Mouse (Mus musculus) lung, postnatal 0 days (tissue): ENCODE measurements around the gene Higd1c. TPM values are rescaled to one million over a fixed set of nuclear protein-coding genes. Genes with fewer than 3 reads are reported as not detected.
"Not testable (repeated sequence)": the region's sequence is repeated elsewhere in the genome, so short reads cannot be mapped to it uniquely, and the experiment has no call there.

Source experiments
- ATAC-seq: fragments of 200-750 bp; cut with Nextera tagmentation; 2 replicates; pipeline ENCODE4 v1.8.0; 2017; ENCODE audit warnings: moderate library complexity
- DNase-seq: peaks from one replicate; pipeline ENCODE4 v3.0.0-alpha.2; 2016; ENCODE audit warnings: low spot score
- H3K27ac ChIP-seq: fragments of 300-500 bp; sonication (generic); 2 replicates; pipeline ENCODE4 v1.5.1; 2014; ENCODE audit warnings: antibody characterized with exemption, mild to moderate bottlenecking, low read length, mixed read lengths
- H3K27me3 ChIP-seq: fragments of 300-500 bp; sonication (generic); replicated peaks from 2 replicates; pipeline ENCODE4 v1.6.1; 2014; ENCODE audit warnings: low read length, mixed read lengths; ENCODE audit not compliant: insufficient read depth
- H3K36me3 ChIP-seq: fragments of 300-500 bp; sonication (generic); 2 replicates; pipeline ENCODE4 v1.6.1; 2014; ENCODE audit warnings: low read length, mixed read lengths; ENCODE audit not compliant: insufficient read depth
- H3K4me1 ChIP-seq: fragments of 300-500 bp; sonication (generic); 2 replicates; pipeline ENCODE4 v1.6.1; 2014; ENCODE audit warnings: antibody characterized with exemption, low read depth, low read length, mixed read lengths; ENCODE audit not compliant: insufficient read depth
- H3K4me2 ChIP-seq: fragments of 300-500 bp; sonication (generic); replicated peaks from 2 replicates; pipeline ENCODE4 v1.6.1; 2014; ENCODE audit warnings: low read depth, mild to moderate bottlenecking, low read length, moderate library complexity, mixed read lengths
- H3K4me3 ChIP-seq: fragments of 300-500 bp; sonication (generic); 2 replicates; pipeline ENCODE4 v1.5.1; 2014; ENCODE audit warnings: low read depth, low read length
- H3K9ac ChIP-seq: fragments of 300-500 bp; sonication (generic); replicated peaks from 2 replicates; pipeline ENCODE4 v1.6.1; 2014; ENCODE audit warnings: low read depth, mild to moderate bottlenecking
- H3K9me3 ChIP-seq: fragments of 300-500 bp; sonication (generic); 2 replicates; pipeline ENCODE4 v1.6.1; 2016; ENCODE audit warnings: low read length, mixed read lengths
- CTCF ChIP-seq: IDR thresholded peaks from 2 replicates; pipeline ENCODE4 v1.5.1; 2016; ENCODE audit warnings: antibody characterized with exemption, mild to moderate bottlenecking
- EP300 ChIP-seq: IDR thresholded peaks from 2 replicates; pipeline ENCODE4 v1.6.1; 2016; ENCODE audit warnings: antibody characterized with exemption, mild to moderate bottlenecking, control low read depth
- WGBS: fragments of 180-500 bp; shearing (Covaris S2); extraction: QIAGEN DNeasy Blood & Tissue Kit; methylation state at CpG from one replicate; pipeline ENCODE4 v1.1.7; 2014; 5-methylcytosine and 5-hydroxymethylcytosine counted together
- polyA plus RNA-seq: library from polyadenylated mRNA; unstranded; fragments of >200 nt; fragmentation: Nextera tagmentation; extraction: Ambion mirVana; gene quantifications from 2 replicates; pipeline ENCODE4 v1.2.1, GENCODE M21; 2015

Higd1c gene
- polyA plus RNA-seq, 1 experiment from 2014 or later = not detected

DNA sequence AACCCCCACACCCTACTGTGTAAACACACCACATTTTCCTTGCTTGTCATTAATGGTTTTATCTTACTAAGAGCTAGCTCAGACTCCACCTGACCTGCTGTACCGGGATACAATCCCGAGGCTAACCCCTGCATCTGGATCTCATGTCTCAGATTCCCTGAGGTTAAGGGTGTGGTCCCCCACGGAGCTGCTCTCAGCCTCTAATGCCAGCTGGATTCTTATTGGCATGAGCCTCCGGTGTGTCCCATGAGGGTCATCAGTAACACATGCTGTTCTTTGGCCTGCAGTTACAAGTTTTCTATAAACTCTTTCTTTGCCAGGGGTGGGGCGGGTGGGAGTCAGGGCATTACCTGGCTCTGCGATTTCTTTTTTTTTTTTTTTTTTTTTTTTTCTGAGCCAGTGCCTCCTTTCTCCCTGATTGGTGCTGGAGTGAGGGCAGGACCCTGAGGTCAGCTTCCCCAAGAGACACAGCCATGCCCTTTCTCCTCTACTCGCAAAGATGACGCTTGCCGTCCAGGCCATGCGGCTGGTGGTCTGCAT, 11.6 kb upstream of the Higd1c start, which contains the start of the genes Methig1 and Mettl7a2:
TSS of gene Methig1 (plus strand) at position 439 of the 540 bp plus-strand sequence.
TSS of gene Mettl7a2 (plus strand) at position 490 of the 540 bp plus-strand sequence.
- no peaks in the 10 kb centered on the region for H3K36me3 ChIP-seq
- TF ChIP-seq CTCF (no peak), EP300 (no peak)

DNA sequence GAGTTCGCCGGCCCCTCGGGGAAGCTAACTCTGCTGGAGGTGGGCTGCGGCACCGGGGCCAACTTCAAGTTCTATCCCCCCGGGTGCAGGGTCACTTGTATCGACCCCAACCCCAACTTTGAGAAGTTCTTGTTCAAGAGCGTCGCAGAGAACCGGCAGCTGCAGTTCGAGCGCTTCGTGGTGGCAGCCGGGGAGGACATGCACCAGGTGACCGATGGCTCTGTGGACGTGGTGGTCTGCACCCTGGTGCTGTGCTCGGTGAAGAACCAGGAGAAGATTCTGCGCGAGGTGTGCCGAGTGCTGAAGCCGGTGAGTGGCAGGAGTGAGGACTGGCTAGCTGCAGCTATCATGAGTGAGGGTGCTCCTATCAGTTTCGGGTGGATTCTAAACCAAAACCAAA, 10.9 kb upstream of the Higd1c start:
- WGBS = 88% methylated on average over 10 of the region's 22 CpGs
- DNase-seq, H3K27me3 ChIP-seq, H3K4me2 ChIP-seq, ATAC-seq, H3K36me3 ChIP-seq, H3K9ac ChIP-seq, H3K27ac ChIP-seq, H3K4me1 ChIP-seq, H3K9me3 ChIP-seq, H3K4me3 ChIP-seq: not testable (repeated sequence)

More for the DNA sequence above, 11.6 kb upstream of the Higd1c start, which contains the start of the genes Methig1 and Mettl7a2:
- DNase-seq (no peak), ATAC-seq (no peak)
- Histone ChIP-seq H3K4me2 (no peak within 1 kb of the TSS), H3K4me1 (no peaks in the 10 kb centered on the region), H3K27me3 (no peaks in the 10 kb centered on the region), H3K27ac (no peak within 1 kb of the TSS), H3K9ac (no peak within 1 kb of the TSS), H3K4me3 (no peak within 1 kb of the TSS), H3K9me3 (no peaks in the 10 kb centered on the region)
- 76% methylated on average over 10 of the region's 10 CpGs for WGBS

DNA sequence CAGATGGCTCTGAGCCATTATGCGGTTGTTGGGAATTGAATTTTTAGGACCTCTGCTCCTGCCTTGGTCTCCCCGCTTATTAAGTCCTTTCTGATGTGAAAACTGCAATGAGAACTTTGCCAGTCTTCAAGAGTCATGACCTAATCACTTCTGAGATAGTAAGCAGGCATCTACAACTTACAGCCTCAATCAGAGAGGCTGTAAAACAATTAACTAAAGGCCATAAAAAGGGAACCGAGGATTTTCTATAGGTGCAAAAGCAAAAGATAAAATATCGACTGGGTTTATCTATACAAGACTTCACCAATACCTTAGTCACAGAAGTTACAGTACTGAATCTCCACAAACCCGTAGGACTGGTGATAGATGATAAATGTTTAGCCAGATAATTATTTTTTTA, 8.5 kb upstream of the Higd1c start:
- H3K27ac ChIP-seq = no peak overlapping the region
- no peaks in the 10 kb centered on the region for H3K36me3 ChIP-seq
- no peak for TF ChIP-seq CTCF
- TF ChIP-seq EP300 = no peak
- no peak overlapping the region for H3K4me2 ChIP-seq
- no peaks in the 10 kb centered on the region for H3K9me3 ChIP-seq
- H3K27me3 ChIP-seq = no peaks in the 10 kb centered on the region
- DNase-seq (no peak), ATAC-seq (no peak)
- H3K4me3 ChIP-seq = no peak overlapping the region
- WGBS = 75% methylated on average over 5 of the region's 5 CpGs
- no peaks in the 10 kb centered on the region for H3K4me1 ChIP-seq
- H3K9ac ChIP-seq = no peak overlapping the region

DNA sequence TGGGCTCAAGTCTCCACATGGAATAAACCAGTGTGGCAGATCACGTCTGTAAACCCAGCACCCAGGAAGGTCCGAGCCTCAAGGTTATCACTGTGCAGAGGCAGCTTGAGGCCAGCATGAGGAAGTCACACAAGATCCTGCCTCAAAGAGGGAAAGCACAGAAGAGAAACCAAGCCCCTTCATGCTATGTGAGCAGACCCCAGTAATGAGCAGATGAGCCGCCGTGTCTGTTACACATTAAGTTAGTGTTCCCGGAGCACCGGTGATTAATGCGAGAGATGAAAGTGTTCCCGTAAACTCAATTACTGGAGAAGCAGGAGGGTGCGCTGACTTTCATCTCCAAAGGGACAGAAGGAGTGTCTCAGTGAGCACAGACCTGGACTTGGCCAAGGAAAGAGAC, 1.6 kb downstream of the Higd1c start:
- DNase-seq, ATAC-seq, H3K4me3 ChIP-seq: not testable (repeated sequence)

DNA sequence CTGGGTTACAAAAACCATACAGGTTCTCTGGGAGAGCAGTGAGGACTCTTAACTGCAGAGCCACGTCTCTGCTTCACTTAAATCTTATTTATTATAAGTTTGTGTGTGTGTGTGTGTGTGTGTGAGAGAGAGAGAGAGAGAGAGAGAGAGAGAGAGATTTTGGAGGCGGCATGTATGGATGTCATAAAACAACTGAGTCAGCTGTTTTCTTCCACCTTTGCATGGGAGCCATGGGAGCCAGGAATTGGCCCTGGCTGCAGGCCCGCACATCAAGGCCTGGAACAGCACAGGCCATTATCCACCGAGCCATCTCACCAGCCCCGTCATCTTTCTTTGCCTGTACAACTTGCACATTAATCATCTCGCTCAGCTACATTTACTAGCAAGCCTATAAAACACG, 2.8 kb downstream of the Higd1c start:
- Histone ChIP-seq H3K4me2 (no peak overlapping the region), H3K4me3 (no peak overlapping the region), H3K27me3 (no peaks in the 10 kb centered on the region), H3K36me3 (no peaks in the 10 kb centered on the region), H3K9me3 (no peaks in the 10 kb centered on the region), H3K9ac (no peak overlapping the region), H3K27ac (no peak overlapping the region), H3K4me1 (no peaks in the 10 kb centered on the region)
- ATAC-seq (no peak), DNase-seq (no peak)
- 64% methylated on average over 7 of the region's 7 CpGs for WGBS
- TF ChIP-seq CTCF = no peak
- no peak for TF ChIP-seq EP300

More for the DNA sequence above, 1.6 kb downstream of the Higd1c start:
- H3K27me3 ChIP-seq, H3K4me2 ChIP-seq, H3K36me3 ChIP-seq, H3K9me3 ChIP-seq, H3K27ac ChIP-seq, H3K4me1 ChIP-seq, H3K9ac ChIP-seq: not testable (repeated sequence)
- WGBS = 59% methylated on average over 7 of the region's 9 CpGs

DNA sequence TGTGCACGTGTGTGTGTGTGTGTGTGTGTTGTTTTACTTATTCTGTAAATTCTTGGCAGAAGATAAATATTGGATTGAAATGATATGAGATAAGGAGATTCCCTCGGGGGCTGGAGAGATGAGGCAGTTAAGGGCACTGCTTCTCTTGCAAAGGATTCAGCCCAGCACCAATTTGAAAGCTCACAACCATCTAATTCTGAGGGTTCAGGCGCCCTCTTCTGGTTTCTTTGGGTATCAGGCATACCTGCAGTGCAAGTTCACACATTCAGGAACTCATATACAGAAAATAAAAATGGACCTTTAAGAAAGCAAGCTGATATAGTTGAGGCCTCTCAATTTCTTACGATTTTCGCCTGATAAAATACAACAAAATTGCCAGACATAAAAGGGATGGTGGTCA, 10.7 kb downstream of the Higd1c start:
- 30% methylated on average over 5 of the region's 5 CpGs for WGBS
- Histone ChIP-seq H3K4me1 (no peaks in the 10 kb centered on the region), H3K27me3 (no peaks in the 10 kb centered on the region), H3K4me3 (no peak overlapping the region), H3K27ac (no peak overlapping the region), H3K4me2 (no peak overlapping the region), H3K9me3 (no peaks in the 10 kb centered on the region), H3K9ac (no peak overlapping the region), H3K36me3 (no peaks in the 10 kb centered on the region)
- no peak for TF ChIP-seq EP300
- peak; percentile 78 for TF ChIP-seq CTCF
- DNase-seq (peak; percentile 75), ATAC-seq (no peak)
